ENCODE assay signal across 8 mouse cellular contexts in the genomic region with DNA sequence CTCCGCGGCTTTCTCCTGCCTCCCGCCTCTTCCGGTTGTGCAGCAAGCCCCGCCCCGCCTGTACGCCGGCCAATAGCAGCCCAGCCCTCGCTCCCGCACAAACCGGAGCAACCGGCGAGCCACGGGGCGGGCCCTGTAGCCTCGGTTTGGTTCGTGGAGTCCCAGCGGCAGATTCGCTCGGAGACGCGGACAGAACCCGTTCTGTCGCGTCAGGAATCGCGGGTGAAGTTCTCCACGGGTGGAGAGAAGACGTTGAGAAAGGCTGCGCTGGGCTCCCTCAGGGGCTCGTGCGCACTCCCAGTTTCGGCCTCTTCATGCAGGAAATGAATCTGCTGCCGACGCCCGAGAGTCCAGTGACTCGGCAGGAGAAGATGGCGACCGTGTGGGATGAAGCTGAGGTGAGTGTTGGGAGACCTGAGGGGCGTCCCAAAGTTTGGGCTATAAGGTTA. TPM values are rescaled to one million over a fixed set of nuclear protein-coding genes. Genes with fewer than 3 reads are reported as not detected.
DNase-seq lines count a peak whose midpoint lies in the region; ATAC-seq and TF ChIP-seq lines count a peak whose summit lies in the region.

A gene (plus strand): TSS at position 76 of the 449 bp plus-strand sequence.

- peaks cover 13% of the 10 kb centered on the region for H3K79me2 ChIP-seq in CH12.LX (replicated peaks; ENCODE audit: control insufficient read depth, extremely low read depth, insufficient read depth, poor library complexity, severe bottlenecking)

- DNase-seq in CH12.LX (ENCODE audit: extremely low read depth): peak; percentile 90
- DNase-seq in c-Kit-positive CD71-positive TER-119-negative erythroid progenitor cells, embryonic 14.5 days (ENCODE audit: low read depth): peak; percentile 88
- peak; percentile 92 for DNase-seq in heart, postnatal 0 days (ENCODE audit: low spot score)
- peak; percentile 98 to 99 for DNase-seq in kidney, postnatal 4 days

- peak within 1 kb of the TSS; percentile 98 for H3K4me2 ChIP-seq in CH12.LX (ENCODE audit: insufficient read depth, low read depth, poor library complexity, severe bottlenecking)
- peak within 1 kb of the TSS; percentile 91 for H3K4me2 ChIP-seq in forebrain, embryonic 12.5 days
- H3K4me2 ChIP-seq in heart, postnatal 0 days (ENCODE audit: low read depth, low read length): peak within 1 kb of the TSS; percentile 76
- peak within 1 kb of the TSS; percentile 80 for H3K4me2 ChIP-seq in liver, embryonic 16.5 days (ENCODE audit: low read depth, low read length)
- H3K4me2 ChIP-seq in neural tube, embryonic 13.5 days: peak within 1 kb of the TSS; percentile 94

- peak; percentile 79 for TF ChIP-seq POLR2A in CH12.LX (IDR thresholded peaks at IDR 0.05; ENCODE audit: low read depth, low read length)
- TF ChIP-seq POLR2A in testis, adult 2 months (IDR thresholded peaks at IDR 0.05; ENCODE audit: control insufficient read depth, low read depth, low read length): peak; percentile 92

- H3K27me3 ChIP-seq in CH12.LX (replicated peaks): no peaks in the 10 kb centered on the region
- no peaks in the 10 kb centered on the region for H3K27me3 ChIP-seq in forebrain, embryonic 12.5 days
- no peaks in the 10 kb centered on the region for H3K27me3 ChIP-seq in heart, postnatal 0 days (ENCODE audit: control insufficient read depth, insufficient read depth, low read length)
- no peaks in the 10 kb centered on the region for H3K27me3 ChIP-seq in liver, embryonic 16.5 days (ENCODE audit: control insufficient read depth, insufficient read depth, low read depth, low read length)
- H3K27me3 ChIP-seq in neural tube, embryonic 13.5 days: no peaks in the 10 kb centered on the region
- no peaks in the 10 kb centered on the region for H3K27me3 ChIP-seq in testis, adult 2 months (ENCODE audit: control insufficient read depth, insufficient read depth, low read length)

- H3K27ac ChIP-seq in CH12.LX (ENCODE audit: insufficient read depth, low read depth): peak within 1 kb of the TSS; percentile 50
- H3K27ac ChIP-seq in forebrain, embryonic 12.5 days: peak within 1 kb of the TSS; percentile 78
- H3K27ac ChIP-seq in heart, postnatal 0 days (ENCODE audit: low read depth): peak within 1 kb of the TSS; percentile 85
- H3K27ac ChIP-seq in liver, embryonic 16.5 days (ENCODE audit: low read length): peak within 1 kb of the TSS; percentile 87
- peak within 1 kb of the TSS; percentile 93 for H3K27ac ChIP-seq in neural tube, embryonic 13.5 days (replicated peaks)
- H3K27ac ChIP-seq in testis, adult 2 months (ENCODE audit: control insufficient read depth, insufficient read depth, low read depth, low read length): peak within 1 kb of the TSS; percentile 82

- no peak for TF ChIP-seq EP300 in CH12.LX (IDR thresholded peaks at IDR 0.05; ENCODE audit: low read length)
- no peak for TF ChIP-seq EP300 in heart, postnatal 0 days (IDR thresholded peaks at IDR 0.05; ENCODE audit: low read depth)

- TF ChIP-seq CTCF in CH12.LX (conservative IDR thresholded peaks at IDR 0.05 in 1 of 2, IDR thresholded peaks at IDR 0.05 in 1 of 2; ENCODE audit: low read depth in 2 of 2, low read length in 2 of 2): no peak
- no peak for TF ChIP-seq CTCF in heart, postnatal 0 days (IDR thresholded peaks at IDR 0.05; ENCODE audit: low read depth)
- no peak for TF ChIP-seq CTCF in testis, adult 2 months (IDR thresholded peaks at IDR 0.05; ENCODE audit: control insufficient read depth, insufficient read depth, insufficient replicate concordance, low read depth, low read length)

- no peaks in the 10 kb centered on the region for H3K9me3 ChIP-seq in CH12.LX (replicated peaks; ENCODE audit: low read length)
- no peaks in the 10 kb centered on the region for H3K9me3 ChIP-seq in forebrain, embryonic 12.5 days
- no peaks in the 10 kb centered on the region for H3K9me3 ChIP-seq in heart, postnatal 0 days (replicated peaks; ENCODE audit: control insufficient read depth, low read length)
- no peaks in the 10 kb centered on the region for H3K9me3 ChIP-seq in liver, embryonic 16.5 days (replicated peaks; ENCODE audit: control insufficient read depth, low read length)
- no peaks in the 10 kb centered on the region for H3K9me3 ChIP-seq in neural tube, embryonic 13.5 days

- H3K36me3 ChIP-seq in CH12.LX (replicated peaks in 1 of 2; ENCODE audit: control insufficient read depth in 1 of 2, insufficient read depth in 1 of 2, low read length in 1 of 2): peaks cover 36 to 47% of the 10 kb centered on the region in 2 experiments
- H3K36me3 ChIP-seq in forebrain, embryonic 12.5 days (replicated peaks): peaks cover 46% of the 10 kb centered on the region
- H3K36me3 ChIP-seq in heart, postnatal 0 days (replicated peaks; ENCODE audit: control insufficient read depth, insufficient read depth, low read length): peaks cover 41% of the 10 kb centered on the region
- peaks cover 36% of the 10 kb centered on the region for H3K36me3 ChIP-seq in liver, embryonic 16.5 days (ENCODE audit: control insufficient read depth, insufficient read depth)
- peaks cover 38% of the 10 kb centered on the region for H3K36me3 ChIP-seq in neural tube, embryonic 13.5 days
- H3K36me3 ChIP-seq in testis, adult 2 months (ENCODE audit: control insufficient read depth, insufficient read depth, low read length): peaks cover 6% of the 10 kb centered on the region

- peaks cover 7 to 21% of the 10 kb centered on the region in 2 experiments for H3K4me1 ChIP-seq in CH12.LX (ENCODE audit: control insufficient read depth in 1 of 2, insufficient read depth in 2 of 2)
- H3K4me1 ChIP-seq in forebrain, embryonic 12.5 days: peaks cover 12% of the 10 kb centered on the region
- H3K4me1 ChIP-seq in heart, postnatal 0 days (ENCODE audit: control insufficient read depth, insufficient read depth): peaks cover 7% of the 10 kb centered on the region
- H3K4me1 ChIP-seq in liver, embryonic 16.5 days (ENCODE audit: control insufficient read depth, low read depth, low read length): peaks cover 21% of the 10 kb centered on the region
- peaks cover 24% of the 10 kb centered on the region for H3K4me1 ChIP-seq in neural tube, embryonic 13.5 days (replicated peaks)
- H3K4me1 ChIP-seq in testis, adult 2 months (ENCODE audit: control insufficient read depth, insufficient read depth, low read length): peaks cover 4% of the 10 kb centered on the region; the same call in 1 of the 2 replicates

- under 1% methylated on average over 40 of the region's 40 CpGs for WGBS in forebrain, embryonic 12.5 days
- under 1% methylated on average over 40 of the region's 40 CpGs for WGBS in heart, postnatal 0 days
- WGBS in liver, embryonic 16.5 days (ENCODE audit: insufficient replicate concordance): under 1% methylated on average over 40 of the region's 40 CpGs
- WGBS in neural tube, embryonic 13.5 days: under 1% methylated on average over 40 of the region's 40 CpGs

- no peak for TF ChIP-seq RAD21 in CH12.LX (IDR thresholded peaks at IDR 0.05; ENCODE audit: low read depth, low read length)

- dilution Hi-C loops in CH12.LX (cut with MboI; ENCODE audit: extremely low pct_ligation_motif_present, extremely low pct_unique_long_range_greater_than_20kb, low sequenced_read_pairs): no loop called here

- peak within 1 kb of the TSS; percentile 89 for H3K9ac ChIP-seq in CH12.LX (ENCODE audit: insufficient read depth, low read depth)
- peak within 1 kb of the TSS; percentile 78 for H3K9ac ChIP-seq in forebrain, embryonic 12.5 days
- H3K9ac ChIP-seq in heart, postnatal 0 days (replicated peaks; ENCODE audit: low read depth, low read length): peak within 1 kb of the TSS; percentile 80
- H3K9ac ChIP-seq in liver, embryonic 16.5 days (ENCODE audit: low read depth, low read length): peak within 1 kb of the TSS; percentile 88
- H3K9ac ChIP-seq in neural tube, embryonic 13.5 days: peak within 1 kb of the TSS; percentile 87

- H3K4me3 ChIP-seq in CH12.LX (replicated peaks in 1 of 3; ENCODE audit: low read depth in 2 of 3, low read length in 2 of 3, poor library complexity in 1 of 3): peak within 1 kb of the TSS; percentile 75 to 97 (median 94)
- peak within 1 kb of the TSS; percentile 83 for H3K4me3 ChIP-seq in forebrain, embryonic 12.5 days (replicated peaks)
- peak within 1 kb of the TSS; percentile 86 for H3K4me3 ChIP-seq in heart, postnatal 0 days (ENCODE audit: low read depth, low read length)
- peak within 1 kb of the TSS; percentile 95 for H3K4me3 ChIP-seq in liver, embryonic 16.5 days (ENCODE audit: low read depth, low read length)
- H3K4me3 ChIP-seq in neural tube, embryonic 13.5 days: peak within 1 kb of the TSS; percentile 71
- H3K4me3 ChIP-seq in testis, adult 2 months (ENCODE audit: control insufficient read depth, low read depth, low read length): peak within 1 kb of the TSS; percentile 79

- ATAC-seq in forebrain, embryonic 12.5 days (ENCODE audit: low FRiP score): peak; percentile 99
- peak; percentile 99 for ATAC-seq in heart, postnatal 0 days (ENCODE audit: insufficient read depth, low read depth)
- ATAC-seq in liver, embryonic 16.5 days (ENCODE audit: low read depth): peak; percentile 99
- peak; percentile 98 for ATAC-seq in neural tube, embryonic 13.5 days (ENCODE audit: low read depth)

- in situ Hi-C loops in CH12.LX (cut with MboI; ENCODE audit: low pct_ligation_motif_present, low pct_unique_long_range_greater_than_20kb, low sequenced_read_pairs): no loop called here

TF ChIP-seq in CH12.LX, 34 proteins besides CTCF, POLR2A, EP300 and RAD21 (continues in another document):
- TF ChIP-seq MEF2A (IDR thresholded peaks at IDR 0.05; ENCODE audit: borderline replicate concordance, low read depth, low read length): 0 out of 2 replicates have a peak, but pooled peaks have one; percentile 13
- TF ChIP-seq MAFK (IDR thresholded peaks at IDR 0.05; ENCODE audit: insufficient replicate concordance, low read length): no peak
- TF ChIP-seq JUND (conservative IDR thresholded peaks at IDR 0.05; ENCODE audit: low read depth, low read length): no peak
- TF ChIP-seq MYC (IDR thresholded peaks at IDR 0.05; ENCODE audit: low read depth, low read length): no peak; the same call in 1 of the 2 replicates
- TF ChIP-seq NRF1 (IDR thresholded peaks at IDR 0.05; ENCODE audit: low read depth, low read length): peak; percentile 41
- TF ChIP-seq ZKSCAN1 (IDR thresholded peaks at IDR 0.05; ENCODE audit: borderline replicate concordance, low read depth, low read length): no peak
- no peak for TF ChIP-seq USF1 (IDR thresholded peaks at IDR 0.05; ENCODE audit: low read depth, low read length)

RNA-seq across cellular contexts. Expression of the gene that starts here (rescaled TPM):
- total RNA-seq in CH12.LX (2012; rRNA removed): 214 and 283 TPM in 2 replicates
- total RNA-seq in CH12.LX (2014; rRNA removed): 242 and 257 TPM in 2 replicates
- 284 and 353 TPM in 2 replicates for polyA plus RNA-seq in CH12.LX (2012; ENCODE audit: insufficient read length, low read depth)
- polyA plus RNA-seq in forebrain, embryonic 12.5 days (2016; fragmentation: Nextera tagmentation; extraction: Ambion mirVana): 294 and 301 TPM in 2 replicates
- 172 and 264 TPM in 2 replicates for total RNA-seq in heart, postnatal 0 days (2014; rRNA removed; ENCODE audit: low replicate concordance)
- polyA plus RNA-seq in heart, postnatal 0 days (2015; fragmentation: Nextera tagmentation; extraction: Ambion mirVana): 296 and 300 TPM in 2 replicates
- 130 and 133 TPM in 2 replicates for polyA plus RNA-seq in liver, embryonic 16.5 days (2015; fragmentation: Nextera tagmentation; extraction: Ambion mirVana)
- 235 and 246 TPM in 2 replicates for polyA plus RNA-seq in neural tube, embryonic 13.5 days (2015; fragmentation: Nextera tagmentation; extraction: Ambion mirVana)
- polyA plus RNA-seq in testis, adult 2 months (2012; rRNA removed): 435 and 494 TPM in 2 replicates

Comparison
In these comparisons a context has a peak if more than half of its experiments do, and no peak if none do; other contexts are left out.
1. Peak in every context shown above with its lines: DNase-seq, ATAC-seq, H3K4me3 ChIP-seq and H3K27ac ChIP-seq.